Comparison of ENCODE assay signal across 7 mouse cellular contexts in the genomic region with DNA sequence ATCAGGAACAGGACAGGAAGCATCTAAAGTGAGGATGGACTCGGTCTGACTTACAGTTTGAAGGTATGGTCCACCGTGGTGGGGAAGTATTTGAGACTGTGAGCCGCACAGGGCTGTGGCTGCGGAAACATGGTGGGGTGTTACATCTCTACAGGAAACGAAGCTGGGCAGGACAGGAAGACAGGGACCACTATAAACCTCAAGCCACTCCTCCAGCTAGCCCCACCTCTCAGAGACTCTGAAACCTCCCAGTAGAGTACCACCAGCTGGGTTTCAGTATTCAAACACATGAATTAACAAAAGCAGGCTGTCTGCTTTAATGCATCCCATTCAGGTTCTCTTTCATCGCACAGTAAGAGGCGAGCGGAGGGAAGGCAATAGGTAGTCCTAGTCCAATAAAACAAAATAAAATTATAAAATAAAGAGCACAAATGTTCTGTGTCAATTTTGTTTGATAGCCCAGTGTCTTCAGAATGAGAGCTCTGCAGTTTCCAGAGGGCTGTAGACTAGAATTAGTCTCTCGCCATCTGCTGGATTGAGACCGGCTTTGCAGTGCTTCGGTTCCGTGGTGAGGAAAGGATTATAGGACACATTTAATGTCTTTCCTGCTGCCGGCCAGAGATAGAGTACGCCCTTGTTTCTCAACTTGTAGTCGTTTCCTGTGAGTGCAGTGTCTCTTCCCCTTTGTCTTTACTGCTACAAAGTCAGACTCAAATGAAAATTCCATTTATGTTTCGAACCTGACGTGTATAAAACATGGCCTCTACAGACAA.
A peak's percentile ranks its signal among the peaks of the same experiment; 100 is the strongest.
DNase-seq lines count a peak whose midpoint lies in the region; ATAC-seq and TF ChIP-seq lines count a peak whose summit lies in the region.

No protein-coding gene starts in this region.

- no peak overlapping the region for H3K4me2 ChIP-seq in midbrain, embryonic 11.5 days

- H3K4me1 ChIP-seq in limb, embryonic 10.5 days: no peaks in the 10 kb centered on the region
- no peaks in the 10 kb centered on the region for H3K4me1 ChIP-seq in midbrain, embryonic 11.5 days (ENCODE audit: control insufficient read depth, insufficient read depth, low read length)
- no peaks in the 10 kb centered on the region for H3K4me1 ChIP-seq in small intestine, adult 2 months (ENCODE audit: control insufficient read depth, insufficient read depth, insufficient read length, low read length)

- H3K4me3 ChIP-seq in limb, embryonic 10.5 days: no peak overlapping the region
- no peak overlapping the region for H3K4me3 ChIP-seq in midbrain, embryonic 11.5 days (ENCODE audit: low read depth, low read length)
- H3K4me3 ChIP-seq in small intestine, adult 2 months (ENCODE audit: low read depth, low read length): no peak overlapping the region

- TF ChIP-seq POLR2A in small intestine, adult 2 months (IDR thresholded peaks at IDR 0.05; ENCODE audit: low read depth, low read length): no peak

- peak; percentile 54; the same call in 1 of the 2 replicates for TF ChIP-seq CTCF in small intestine, adult 2 months (IDR thresholded peaks at IDR 0.05; ENCODE audit: extremely low read depth, insufficient read length, insufficient replicate concordance, low read depth, low read length)

- H3K9ac ChIP-seq in midbrain, embryonic 11.5 days (ENCODE audit: low read length): no peak overlapping the region

- no peaks in the 10 kb centered on the region for H3K36me3 ChIP-seq in limb, embryonic 10.5 days
- H3K36me3 ChIP-seq in midbrain, embryonic 11.5 days (ENCODE audit: control insufficient read depth, insufficient read depth, low read length): no peaks in the 10 kb centered on the region
- H3K36me3 ChIP-seq in small intestine, adult 2 months (ENCODE audit: control insufficient read depth, insufficient read depth, low read length): no peaks in the 10 kb centered on the region

- H3K9me3 ChIP-seq in limb, embryonic 10.5 days (replicated peaks): no peaks in the 10 kb centered on the region
- no peaks in the 10 kb centered on the region for H3K9me3 ChIP-seq in midbrain, embryonic 11.5 days (ENCODE audit: control insufficient read depth, low read length)

- peak; percentile 84 for ATAC-seq in midbrain, embryonic 11.5 days (ENCODE audit: low FRiP score)

- no peaks in the 10 kb centered on the region for H3K27me3 ChIP-seq in limb, embryonic 10.5 days (ENCODE audit: low read depth, poor library complexity, severe bottlenecking)
- no peaks in the 10 kb centered on the region for H3K27me3 ChIP-seq in midbrain, embryonic 11.5 days (ENCODE audit: control insufficient read depth, insufficient read depth, low read length)
- no peaks in the 10 kb centered on the region for H3K27me3 ChIP-seq in small intestine, adult 2 months (ENCODE audit: control insufficient read depth, insufficient read depth, low read length)

- WGBS in limb, embryonic 10.5 days: 39% methylated on average over 17 of the region's 17 CpGs
- 36% methylated on average over 17 of the region's 17 CpGs for WGBS in midbrain, embryonic 11.5 days
- 32% methylated on average over 17 of the region's 17 CpGs for WGBS in small intestine, adult 2 months

- no peak overlapping the region for H3K27ac ChIP-seq in limb, embryonic 10.5 days
- H3K27ac ChIP-seq in midbrain, embryonic 11.5 days (ENCODE audit: low read depth, low read length): no peak overlapping the region
- 0 out of 2 replicates have a peak overlapping the region, but pooled peaks have one; percentile 8 for H3K27ac ChIP-seq in small intestine, adult 2 months (ENCODE audit: insufficient read depth, low read depth, low read length)

- DNase-seq in adipocyte (ENCODE audit: low spot score): peak; percentile 77
- peak; percentile 32 for DNase-seq in cerebellum, adult 9-11 months
- DNase-seq in frontal cortex, adult 2 months (ENCODE audit: extremely low spot score in 1 of 2, low spot score in 1 of 2): peak; percentile 33 to 83
- peak; percentile 31 for DNase-seq in kidney, adult 11 months
- DNase-seq in limb, embryonic 10.5 days (ENCODE audit: low spot score): peak; percentile 41
- DNase-seq in midbrain, embryonic 11.5 days (ENCODE audit: low spot score, missing footprints): peak; percentile 91

Comparison
In these comparisons a context has a peak if more than half of its experiments do, and no peak if none do; other contexts are left out.
1. DNase-seq: peak in every context shown above with its lines; median percentile 91 in midbrain, embryonic 11.5 days; 77 in adipocyte; 58 in frontal cortex, adult 2 months; 41 in limb, embryonic 10.5 days; 32 in cerebellum, adult 9-11 months; 31 in kidney, adult 11 months.